Mouse (Mus musculus): ENCODE data around the gene Eno2. TPM values are rescaled to one million over a fixed set of nuclear protein-coding genes. Genes with fewer than 3 reads are reported as not detected.

The Eno2 gene
- polyA plus RNA-seq (2015; fragmentation: Nextera tagmentation; extraction: Ambion mirVana), result 0.32 and 0.42 TPM in 2 replicates

DNA sequence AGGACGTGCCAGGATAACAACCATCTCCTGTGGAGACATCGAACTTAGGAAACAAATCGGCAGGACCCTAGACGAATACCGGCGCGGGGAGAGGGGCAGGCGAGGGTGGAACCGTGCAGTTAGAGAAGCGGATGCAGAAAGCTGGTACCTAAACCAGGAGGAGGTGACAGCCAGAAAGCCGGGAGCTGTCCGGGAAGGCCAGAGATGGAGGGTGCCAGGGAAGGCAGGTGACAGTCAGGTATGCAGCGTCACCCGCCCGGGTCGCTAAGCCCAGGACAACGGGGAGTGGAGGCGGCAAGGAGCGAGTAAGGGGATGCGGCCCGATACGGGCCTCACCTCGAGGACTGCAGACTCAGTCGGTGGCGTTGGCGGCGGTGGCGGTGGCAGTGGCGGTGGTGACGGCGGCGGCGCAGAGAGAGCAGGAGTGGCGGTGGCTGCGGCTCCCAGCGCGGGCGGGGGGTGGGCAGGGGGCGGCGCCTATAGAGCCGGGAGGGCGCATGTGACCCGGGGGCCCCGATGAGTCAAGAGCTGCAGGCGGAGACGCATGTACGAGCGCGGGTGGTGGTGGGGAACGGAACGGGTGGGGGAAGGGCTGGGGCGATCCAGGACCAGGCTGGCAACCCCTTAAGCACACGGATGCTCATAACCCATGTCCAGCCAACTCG is at the start of gene Eno2:
Gene Eno2 (minus strand): TSS at position 573 of the 665 bp plus-strand sequence.
- H3K36me3 ChIP-seq, result no peaks in the 10 kb centered on the region
- peaks cover 69% of the 10 kb centered on the region for H3K27me3 ChIP-seq
- peak within 1 kb of the TSS; percentile 68 for H3K4me2 ChIP-seq
- peaks cover 20% of the 10 kb centered on the region for H3K4me1 ChIP-seq (replicated peaks)
- no peak for DNase-seq
- peak within 1 kb of the TSS; percentile 52 for H3K4me3 ChIP-seq (replicated peaks)
- H3K9me3 ChIP-seq (replicated peaks), result no peaks in the 10 kb centered on the region
- peak within 1 kb of the TSS; percentile 41 for H3K9ac ChIP-seq
- ATAC-seq (ENCODE audit: low read depth), result peak; percentile 32; the same call in 1 of the 2 replicates
- 2% methylated on average over 54 of the region's 54 CpGs for WGBS (ENCODE audit: insufficient replicate concordance)
- H3K27ac ChIP-seq, result no peak within 1 kb of the TSS

DNA sequence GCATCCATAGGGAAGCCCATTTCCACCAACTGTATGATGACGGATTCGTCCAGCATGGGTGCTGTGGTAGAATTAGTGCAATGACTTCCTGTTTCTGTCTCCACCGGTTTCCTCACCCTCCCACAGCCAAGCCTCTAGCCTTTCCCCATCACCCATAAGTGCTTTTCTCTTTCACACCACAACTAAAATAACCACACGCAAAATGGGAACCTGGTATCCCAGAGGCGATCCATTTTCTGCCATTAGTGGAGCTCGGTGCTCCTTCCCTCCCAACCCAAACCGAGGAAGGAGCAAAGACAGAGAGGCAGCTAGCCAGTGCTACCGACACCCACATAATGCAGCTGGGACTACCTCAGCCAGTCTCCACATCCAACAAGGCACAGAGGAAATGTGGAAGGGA is 48.5 kb upstream of the Eno2 start:
- no peaks in the 10 kb centered on the region for H3K9me3 ChIP-seq (replicated peaks)
- no peak overlapping the region for H3K4me3 ChIP-seq (replicated peaks)
- H3K9ac ChIP-seq, result no peak overlapping the region
- peaks cover 77% of the 10 kb centered on the region for H3K36me3 ChIP-seq
- H3K27me3 ChIP-seq, result no peaks in the 10 kb centered on the region
- DNase-seq, result no peak
- peaks cover 24% of the 10 kb centered on the region for H3K4me1 ChIP-seq (replicated peaks)
- 59% methylated on average over 8 of the region's 8 CpGs for WGBS (ENCODE audit: insufficient replicate concordance)
- ATAC-seq (ENCODE audit: low read depth), result no peak
- H3K27ac ChIP-seq, result no peak overlapping the region
- no peak overlapping the region for H3K4me2 ChIP-seq

DNA sequence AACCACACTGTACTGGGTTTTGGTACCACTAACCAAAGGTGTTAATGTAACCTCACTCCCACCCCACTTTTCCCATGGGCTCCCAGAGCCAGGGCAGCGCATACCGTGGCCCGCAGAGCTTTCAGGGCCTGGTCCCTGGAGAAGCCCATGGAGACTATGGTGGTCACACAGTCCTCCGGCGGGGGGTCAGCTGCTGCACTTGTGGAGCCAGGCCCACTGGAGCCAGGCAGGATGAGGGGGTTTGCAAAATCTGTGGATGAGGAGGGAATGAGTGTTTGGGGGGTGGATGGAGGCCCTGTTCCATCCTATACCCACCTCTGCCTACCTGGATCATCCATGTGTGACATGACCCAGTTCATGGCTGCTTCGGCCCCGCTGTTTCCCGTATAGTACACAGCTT is 48.1 kb upstream of the Eno2 start:
- Histone ChIP-seq H3K9ac (no peak overlapping the region; the same call in 1 of the 2 replicates), H3K27ac (no peak overlapping the region), H3K36me3 (peaks cover 75% of the 10 kb centered on the region), H3K4me2 (no peak overlapping the region), H3K4me3 (replicated peaks) (no peak overlapping the region), H3K4me1 (replicated peaks) (peaks cover 28% of the 10 kb centered on the region), H3K27me3 (no peaks in the 10 kb centered on the region), H3K9me3 (replicated peaks) (no peaks in the 10 kb centered on the region)
- WGBS (ENCODE audit: insufficient replicate concordance), result 90% methylated on average over 8 of the region's 8 CpGs
- ATAC-seq (ENCODE audit: low read depth) (no peak), DNase-seq (no peak)

DNA sequence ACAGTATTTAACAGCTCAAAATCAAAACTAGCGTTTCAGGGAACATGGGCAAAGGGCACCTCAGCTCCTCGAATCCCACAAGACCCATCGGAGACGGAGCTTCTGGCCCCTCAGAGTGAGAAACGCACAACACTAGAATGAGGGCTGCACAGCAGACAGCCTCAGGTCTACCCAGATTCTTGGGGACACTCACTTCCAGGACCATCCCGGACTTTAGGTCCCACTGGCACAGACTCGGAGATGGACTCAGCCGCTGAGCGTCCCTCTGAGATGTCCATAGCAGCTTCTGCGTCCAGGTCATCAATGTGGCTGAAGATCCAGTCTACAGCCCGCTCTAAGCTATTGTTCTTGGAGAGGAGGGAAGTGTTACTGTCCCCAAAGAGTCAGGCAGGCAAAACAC is 47.7 kb upstream of the Eno2 start:
- H3K4me2 ChIP-seq, result no peak overlapping the region
- H3K27me3 ChIP-seq, result no peaks in the 10 kb centered on the region
- peaks cover 75% of the 10 kb centered on the region for H3K36me3 ChIP-seq
- H3K9ac ChIP-seq, result no peak overlapping the region; the same call in 1 of the 2 replicates
- H3K9me3 ChIP-seq (replicated peaks), result no peaks in the 10 kb centered on the region
- DNase-seq (no peak), ATAC-seq (ENCODE audit: low read depth) (no peak)
- no peak overlapping the region for H3K4me3 ChIP-seq (replicated peaks)
- no peak overlapping the region for H3K27ac ChIP-seq
- 82% methylated on average over 11 of the region's 11 CpGs for WGBS (ENCODE audit: insufficient replicate concordance)
- peaks cover 32% of the 10 kb centered on the region for H3K4me1 ChIP-seq (replicated peaks)

DNA sequence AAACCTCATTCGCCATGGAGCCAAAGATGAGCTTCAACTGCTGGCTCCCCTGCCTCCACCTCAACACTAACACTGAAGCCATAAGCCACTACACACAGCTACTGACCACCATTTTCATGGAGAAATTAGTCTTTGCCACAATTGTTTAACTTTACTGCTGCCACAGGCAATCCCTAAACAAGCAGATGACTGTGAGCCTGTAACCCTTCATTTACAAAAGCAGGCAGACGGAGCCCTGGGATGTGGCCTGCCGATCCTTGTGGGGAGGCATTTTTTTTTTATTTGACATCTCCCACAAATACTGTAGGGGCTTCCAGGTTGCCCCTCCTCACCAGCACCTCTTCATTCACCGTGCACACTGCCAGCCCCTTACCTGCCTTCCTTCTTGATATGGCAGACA is 47.1 kb upstream of the Eno2 start:
- Histone ChIP-seq H3K36me3 (peaks cover 75% of the 10 kb centered on the region), H3K27ac (no peak overlapping the region), H3K9ac (no peak overlapping the region), H3K4me1 (replicated peaks) (peaks cover 38% of the 10 kb centered on the region), H3K9me3 (replicated peaks) (no peaks in the 10 kb centered on the region), H3K27me3 (no peaks in the 10 kb centered on the region), H3K4me3 (replicated peaks) (no peak overlapping the region), H3K4me2 (no peak overlapping the region)
- DNase-seq (no peak), ATAC-seq (ENCODE audit: low read depth) (no peak)
- 89% methylated on average over 4 of the region's 4 CpGs for WGBS (ENCODE audit: insufficient replicate concordance)

DNA sequence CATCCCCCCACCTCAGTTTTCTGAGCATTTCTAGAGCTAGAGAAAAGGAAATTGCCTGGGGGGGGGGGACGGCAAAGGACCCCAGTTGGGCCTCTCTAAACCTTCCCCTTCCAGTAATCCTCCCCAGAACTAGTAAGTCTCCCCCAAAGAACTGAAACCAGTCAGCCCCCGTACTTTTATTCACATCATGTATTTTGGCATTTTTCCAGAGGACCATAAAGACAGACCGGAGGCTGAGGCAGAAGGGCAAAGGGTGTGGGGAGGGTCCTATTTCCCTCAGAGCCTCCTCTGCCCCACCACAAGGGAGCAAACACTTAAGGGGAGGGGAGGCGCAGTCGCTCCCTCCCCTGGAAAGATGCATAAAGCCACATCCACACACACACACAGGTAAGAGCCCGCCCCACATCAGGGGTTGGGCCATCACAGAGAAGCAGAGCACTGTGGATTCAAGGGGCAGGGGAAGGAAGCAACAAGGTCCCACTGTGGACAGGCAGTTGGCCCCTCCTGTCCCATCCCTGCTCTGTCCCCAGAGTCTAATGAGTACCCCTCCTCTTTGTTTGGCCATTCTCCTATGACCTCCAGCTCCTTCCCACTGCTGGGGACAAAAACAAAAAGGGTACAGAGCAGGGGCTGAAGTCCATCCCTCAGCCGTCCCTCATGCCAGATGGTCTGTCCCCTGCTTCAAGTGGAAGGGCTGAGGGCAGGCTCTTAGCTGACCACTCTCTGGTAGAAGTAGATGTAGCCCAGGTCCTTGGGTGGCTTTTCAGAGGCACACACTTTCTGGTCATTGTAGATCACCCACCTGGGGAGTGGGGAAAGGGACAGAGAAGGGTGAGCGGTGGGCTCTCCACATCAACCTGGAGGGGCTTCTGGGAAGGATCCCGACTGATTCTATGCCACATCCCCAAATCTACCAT is 45.6 kb upstream of the Eno2 start:
- ATAC-seq (ENCODE audit: low read depth), result no peak
- Histone ChIP-seq H3K9ac (0 out of 2 replicates have a peak overlapping the region, but pooled peaks have one; percentile 2), H3K4me3 (replicated peaks) (no peak overlapping the region), H3K4me2 (peak overlapping the region; percentile 90; the same call in 1 of the 2 replicates), H3K4me1 (replicated peaks) (peaks cover 51% of the 10 kb centered on the region), H3K27ac (peak overlapping the region; percentile 89), H3K36me3 (peaks cover 75% of the 10 kb centered on the region), H3K27me3 (no peaks in the 10 kb centered on the region), H3K9me3 (replicated peaks) (no peaks in the 10 kb centered on the region)
- 67% methylated on average over 9 of the region's 9 CpGs for WGBS (ENCODE audit: insufficient replicate concordance)
- no peak for DNase-seq

DNA sequence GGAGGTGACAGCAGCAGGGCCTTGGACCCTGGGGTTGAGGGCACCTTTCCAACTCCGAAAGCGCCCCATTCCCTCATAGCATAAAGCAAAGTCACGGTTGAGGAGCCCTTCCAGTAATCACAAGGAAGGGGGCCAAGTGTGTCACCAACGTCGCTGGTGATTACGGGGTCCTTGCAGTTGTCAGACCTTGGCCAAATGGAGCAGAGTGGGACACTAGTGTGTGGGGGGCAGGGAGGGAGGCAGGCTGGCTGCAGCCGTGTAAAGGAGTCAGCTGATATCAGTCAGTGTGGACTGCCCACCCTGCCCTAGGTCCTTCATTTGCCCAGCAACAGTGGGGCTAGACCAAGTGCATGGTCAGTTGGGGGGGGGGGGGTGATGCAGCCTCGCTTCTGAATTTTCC is 45.0 kb upstream of the Eno2 start:
- Histone ChIP-seq H3K27me3 (no peaks in the 10 kb centered on the region), H3K27ac (peak overlapping the region; percentile 89; the same call in 1 of the 2 replicates), H3K4me1 (replicated peaks) (peaks cover 58% of the 10 kb centered on the region), H3K36me3 (peaks cover 72% of the 10 kb centered on the region), H3K4me3 (replicated peaks) (peak overlapping the region; percentile 73), H3K4me2 (peak overlapping the region; percentile 90), H3K9me3 (replicated peaks) (no peaks in the 10 kb centered on the region), H3K9ac (peak overlapping the region; percentile 84)
- WGBS (ENCODE audit: insufficient replicate concordance), result 41% methylated on average over 8 of the region's 8 CpGs
- ATAC-seq (ENCODE audit: low read depth) (peak; percentile 10; the same call in 1 of the 2 replicates), DNase-seq (no peak)

DNA sequence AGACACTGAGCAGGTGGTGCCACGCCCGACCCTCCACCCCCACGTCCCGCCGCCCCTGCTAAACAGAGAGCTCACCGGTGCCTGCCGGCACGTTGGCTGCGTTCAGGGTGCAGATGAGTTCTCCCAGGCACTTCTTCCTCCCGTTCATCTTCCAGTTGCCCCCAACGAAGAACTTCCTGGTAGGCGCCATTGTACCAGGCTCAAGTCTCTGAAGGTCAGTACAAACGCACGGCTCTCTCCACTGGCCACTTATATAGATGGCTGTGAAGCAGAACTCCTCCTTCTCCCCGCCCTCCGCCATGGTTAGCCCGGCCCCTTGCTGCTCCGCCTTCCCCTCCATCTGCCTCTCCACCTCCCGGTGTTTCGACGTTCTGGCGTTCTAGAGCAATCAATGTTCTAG is 44.5 kb upstream of the Eno2 start, which contains the start of gene Tpi1:
Gene Tpi1 (minus strand): TSS at position 364 of the 400 bp plus-strand sequence.
- ATAC-seq (ENCODE audit: low read depth) (peak; percentile 82), DNase-seq (peak; percentile 88)
- H3K9ac ChIP-seq, result peak within 1 kb of the TSS; percentile 84
- no peaks in the 10 kb centered on the region for H3K9me3 ChIP-seq (replicated peaks)
- H3K4me1 ChIP-seq (replicated peaks), result peaks cover 63% of the 10 kb centered on the region
- peaks cover 67% of the 10 kb centered on the region for H3K36me3 ChIP-seq
- H3K4me2 ChIP-seq, result peak within 1 kb of the TSS; percentile 90
- peak within 1 kb of the TSS; percentile 73 for H3K4me3 ChIP-seq (replicated peaks)
- no peaks in the 10 kb centered on the region for H3K27me3 ChIP-seq
- H3K27ac ChIP-seq, result peak within 1 kb of the TSS; percentile 89
- WGBS (ENCODE audit: insufficient replicate concordance), result under 1% methylated on average over 22 of the region's 22 CpGs

DNA sequence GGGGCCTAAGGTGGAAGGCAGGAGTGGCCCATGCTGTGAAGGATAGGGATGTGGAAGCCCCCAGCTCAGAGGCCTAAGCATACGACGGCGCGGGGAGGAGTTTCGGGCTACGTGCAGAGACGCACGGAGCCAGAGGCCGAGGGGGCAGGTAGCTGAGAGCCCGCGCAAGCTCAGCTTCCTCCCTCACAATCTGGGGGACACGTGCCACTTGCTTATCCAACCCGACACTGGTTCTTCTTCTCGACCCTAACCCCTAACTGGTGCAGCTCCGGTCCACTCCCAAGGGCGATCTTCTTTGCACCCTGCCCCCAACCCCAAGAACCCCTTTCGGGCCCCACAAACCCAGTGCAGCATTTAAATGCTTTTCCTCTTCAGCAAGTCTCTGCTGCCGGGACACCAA is 44.0 kb upstream of the Eno2 start:
- no peaks in the 10 kb centered on the region for H3K9me3 ChIP-seq (replicated peaks)
- H3K4me1 ChIP-seq (replicated peaks), result peaks cover 65% of the 10 kb centered on the region
- DNase-seq, result peak; percentile 69
- no peaks in the 10 kb centered on the region for H3K27me3 ChIP-seq
- peak; percentile 56 for ATAC-seq (ENCODE audit: low read depth)
- H3K4me2 ChIP-seq, result peak overlapping the region; percentile 90
- H3K36me3 ChIP-seq, result peaks cover 63% of the 10 kb centered on the region
- H3K9ac ChIP-seq, result peak overlapping the region; percentile 84
- WGBS (ENCODE audit: insufficient replicate concordance), result under 1% methylated on average over 18 of the region's 18 CpGs
- peak overlapping the region; percentile 89 for H3K27ac ChIP-seq
- peak overlapping the region; percentile 73 for H3K4me3 ChIP-seq (replicated peaks)

DNA sequence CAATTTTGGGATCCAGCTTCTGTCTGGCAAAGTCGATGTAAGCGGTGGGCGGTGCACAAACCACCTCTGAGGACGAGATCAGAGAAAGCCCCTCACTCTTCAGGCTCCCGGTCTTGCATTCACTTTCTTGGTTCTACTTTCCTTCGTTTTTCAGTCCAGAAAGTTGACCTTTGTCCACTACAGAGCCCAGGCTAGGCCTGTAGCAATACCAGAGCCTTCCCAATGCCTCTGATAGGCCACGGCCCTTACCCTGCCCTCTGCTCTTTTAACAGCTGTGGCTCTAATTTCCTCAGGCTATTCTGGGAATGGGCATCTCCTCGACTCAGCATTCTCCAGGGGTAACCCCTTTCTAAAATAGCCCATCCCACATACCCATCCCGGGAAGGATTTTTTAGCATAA is 43.4 kb upstream of the Eno2 start:
- peaks cover 67% of the 10 kb centered on the region for H3K4me1 ChIP-seq (replicated peaks)
- H3K9me3 ChIP-seq (replicated peaks), result no peaks in the 10 kb centered on the region
- DNase-seq (no peak), ATAC-seq (ENCODE audit: low read depth) (no peak)
- peak overlapping the region; percentile 90 for H3K4me2 ChIP-seq
- 21% methylated on average over 9 of the region's 9 CpGs for WGBS (ENCODE audit: insufficient replicate concordance)
- peaks cover 56% of the 10 kb centered on the region for H3K36me3 ChIP-seq
- no peaks in the 10 kb centered on the region for H3K27me3 ChIP-seq
- peak overlapping the region; percentile 89 for H3K27ac ChIP-seq
- peak overlapping the region; percentile 73 for H3K4me3 ChIP-seq (replicated peaks)
- H3K9ac ChIP-seq, result peak overlapping the region; percentile 84

Measured in liver, embryonic 13.5 days (tissue).